Comparison of ENCODE assay signal across 9 mouse cellular contexts in the genomic region with DNA sequence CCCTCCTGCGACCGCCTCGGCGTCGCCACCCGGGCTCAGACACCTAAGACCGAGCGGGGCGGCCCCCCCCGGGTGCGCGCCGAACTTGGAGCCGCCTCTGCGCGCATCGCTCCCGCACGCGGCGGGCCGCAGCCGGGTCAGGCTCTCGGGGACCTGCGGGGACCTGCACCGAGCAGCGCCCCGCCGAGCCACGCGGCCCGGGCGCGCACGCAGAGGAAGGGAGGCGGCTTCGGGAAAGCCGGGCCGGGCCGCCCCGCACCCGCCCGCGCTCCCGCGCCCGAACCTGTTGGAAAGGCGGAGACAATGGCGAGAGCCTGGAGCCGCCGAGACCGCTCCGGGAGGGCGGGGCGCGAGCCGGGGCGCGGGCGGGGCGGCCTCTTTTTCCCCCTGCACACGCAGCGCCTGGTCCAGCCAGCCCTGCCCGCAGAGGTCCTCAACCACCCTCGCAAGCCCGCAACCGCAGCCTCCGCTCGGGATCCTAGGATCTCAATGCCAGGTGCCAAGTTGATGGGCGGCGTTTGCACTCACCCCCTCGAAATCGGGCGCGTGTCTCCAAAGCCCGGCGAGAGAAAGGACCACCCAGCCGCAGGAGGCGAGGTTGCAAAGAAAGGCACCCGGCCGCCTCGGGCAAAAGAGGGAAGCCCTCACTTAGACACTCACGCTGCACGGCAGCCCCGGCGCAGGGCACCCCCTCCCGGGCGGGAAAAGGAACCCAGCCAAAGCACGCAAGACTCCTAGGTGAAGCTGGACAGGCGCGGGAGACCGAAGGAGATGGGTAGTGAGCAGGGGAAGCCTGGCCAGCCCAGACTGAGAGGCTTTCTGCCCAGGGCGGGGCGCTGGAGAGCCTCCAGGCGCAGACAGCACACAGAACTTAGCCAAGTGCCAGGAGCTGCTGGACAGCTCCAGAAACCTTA. TPM values are rescaled to one million over a fixed set of nuclear protein-coding genes. Genes with fewer than 3 reads are reported as not detected.
DNase-seq lines count a peak whose midpoint lies in the region; ATAC-seq lines count a peak whose summit lies in the region.
"Had no signal": no experiment of that assay in that cellular context is flagged by ENCODE, and none has a peak within 500 bp of the region (broad histone marks: within the 10 kb centered on the region; RNA-seq: fewer than 3 reads in every experiment).

A gene (minus strand): TSS at position 612 of the 914 bp plus-strand sequence.

- H3K27ac ChIP-seq in embryonic facial prominence, embryonic 11.5 days (replicated peaks; ENCODE audit: low read depth, low read length), result no peak within 1 kb of the TSS
- H3K27ac ChIP-seq: heart, adult 2 months had no signal

- no peaks in the 10 kb centered on the region for H3K36me3 ChIP-seq in embryonic facial prominence, embryonic 11.5 days (replicated peaks; ENCODE audit: control insufficient read depth, insufficient read depth, low read depth, low read length)

- peak; percentile 92 for ATAC-seq in embryonic facial prominence, embryonic 11.5 days (replicated peaks; ENCODE audit: insufficient number of reproducible peaks, low FRiP score, low TSS enrichment, low read depth)

- peak within 1 kb of the TSS; percentile 64 for H3K4me3 ChIP-seq in embryonic facial prominence, embryonic 11.5 days (ENCODE audit: low read depth, low read length)
- H3K4me3 ChIP-seq: heart, adult 2 months had no signal

- peak within 1 kb of the TSS; percentile 98 for H3K4me2 ChIP-seq in embryonic facial prominence, embryonic 11.5 days (ENCODE audit: low read depth, low read length)

- intact Hi-C loops in heart, postnatal 14 days (cut with DNase I), result no loop called here
- intact Hi-C loops in left cerebral cortex, postnatal 10 days (cut with DNase I), result loop anchor here (10.0 kb wide), 2 partner anchors 253 to 683 kb away; no protein-coding TSS in a partner anchor

- under 1% methylated on average over 79 of the region's 95 CpGs for WGBS in embryonic facial prominence, embryonic 11.5 days

- H3K27me3 ChIP-seq in embryonic facial prominence, embryonic 11.5 days (ENCODE audit: control insufficient read depth, insufficient read depth, low read length), result peaks cover 17% of the 10 kb centered on the region

- H3K9ac ChIP-seq in embryonic facial prominence, embryonic 11.5 days (replicated peaks; ENCODE audit: low read length), result peak within 1 kb of the TSS; percentile 73

- peak; percentile 41 for DNase-seq in gastrocnemius, postnatal 10 days
- no peak for DNase-seq in gastrocnemius, adult 8-10 months (ENCODE audit: low spot score in 2 of 2)
- DNase-seq in adrenal gland, adult 18-20 months (ENCODE audit: low spot score in 2 of 2), result peak; percentile 23
- peak; percentile 72 for DNase-seq in embryonic facial prominence, embryonic 11.5 days (ENCODE audit: low spot score)
- peak; percentile 8 to 31 for DNase-seq in heart, postnatal 14 days
- DNase-seq in left cerebral cortex, postnatal 10 days (ENCODE audit: extremely low spot score in 1 of 2, low spot score in 2 of 2), result peak; percentile 62 to 73
- peak; percentile 76 for DNase-seq in neural tube, embryonic 10.5 days (ENCODE audit: extremely low spot score, low spot score)
- peak; percentile 31 for DNase-seq in yolk sac, embryonic 10.5 days (ENCODE audit: low spot score)

- H3K9me3 ChIP-seq in embryonic facial prominence, embryonic 11.5 days (replicated peaks; ENCODE audit: control insufficient read depth, low read length), result no peaks in the 10 kb centered on the region

- no peaks in the 10 kb centered on the region; the same call in 1 of the 2 replicates for H3K4me1 ChIP-seq in embryonic facial prominence, embryonic 11.5 days (ENCODE audit: control insufficient read depth, insufficient read depth, low read length)

RNA-seq across cellular contexts. Expression of the gene that starts here (rescaled TPM):
- 1 to 10 TPM in 1 of 2 experiments, under 1 TPM in 1; 0.84 to 1.1 TPM for total RNA-seq in gastrocnemius, postnatal 10 days (2021)
- total RNA-seq in gastrocnemius, adult 8-10 months (2022), result under 1 TPM; 0.21 to 0.31 (median 0.22) TPM
- total RNA-seq in adrenal gland, adult 18-20 months (2021), result 1 to 10 TPM; 1.9 to 2.7 TPM
- 24.5 and 25.2 TPM in 2 replicates for polyA plus RNA-seq in embryonic facial prominence, embryonic 11.5 days (2014; fragmentation: Nextera tagmentation; extraction: Ambion mirVana)
- under 1 TPM; 0.10 to 0.17 TPM for total RNA-seq in heart, postnatal 14 days (2021)
- 100 to 1,000 TPM; 518 to 542 TPM for total RNA-seq in left cerebral cortex, postnatal 10 days (2021)

Comparison
In these comparisons a context has a peak if more than half of its experiments do, and no peak if none do; other contexts are left out.
1. RNA of the gene that starts here (total RNA-seq): 518 to 542 TPM in left cerebral cortex, postnatal 10 days; 1.9 to 2.7 TPM in adrenal gland, adult 18-20 months, 0.84 to 1.1 TPM in gastrocnemius, postnatal 10 days, 0.21 to 0.31 TPM in gastrocnemius, adult 8-10 months and 0.10 to 0.17 TPM in heart, postnatal 14 days; every median in the first group is over 100 times any median in the second.
2. DNase-seq: peak in gastrocnemius, postnatal 10 days (single experiment), adrenal gland, adult 18-20 months (2 of 2), embryonic facial prominence, embryonic 11.5 days (single experiment), left cerebral cortex, postnatal 10 days (2 of 2), neural tube, embryonic 10.5 days (single experiment) and yolk sac, embryonic 10.5 days (single experiment); none in gastrocnemius, adult 8-10 months (0 of 2).
3. Peak in DNase-seq in heart, postnatal 14 days; RNA of the gene not detected or under 1 TPM.